Mouse (Mus musculus): ENCODE measurements around the gene Rbm15. TPM values are rescaled to one million over a fixed set of nuclear protein-coding genes. Genes with fewer than 3 reads are reported as not detected.

Gene Rbm15
- polyA plus RNA-seq, 1 experiment from 2014 or later, result 19.9 TPM

- ATAC-seq (ENCODE audit: low FRiP score) (no peak), DNase-seq (ENCODE audit: low spot score, missing footprints) (peak; percentile 37)
- H3K4me2 ChIP-seq, result no peak overlapping the region
- WGBS, result 92% methylated on average over 5 of the region's 5 CpGs
- no peaks in the 10 kb centered on the region for H3K36me3 ChIP-seq (ENCODE audit: control insufficient read depth, insufficient read depth, low read length)
- no peaks in the 10 kb centered on the region for H3K4me1 ChIP-seq (ENCODE audit: control insufficient read depth, insufficient read depth, low read length)
- no peaks in the 10 kb centered on the region for H3K9me3 ChIP-seq (ENCODE audit: control insufficient read depth, low read length)
- no peak overlapping the region for H3K4me3 ChIP-seq (ENCODE audit: low read depth, low read length)
- no peak overlapping the region for H3K9ac ChIP-seq (ENCODE audit: low read length)
- no peaks in the 10 kb centered on the region for H3K27me3 ChIP-seq (ENCODE audit: control insufficient read depth, insufficient read depth, low read length)
- no peak overlapping the region for H3K27ac ChIP-seq (ENCODE audit: low read depth, low read length)
These were observed 37.7 kb downstream of the Rbm15 start for GRCm38 (mm10) chr3:107295672-107296360.

GRCm38 (mm10) chr3:107290764-107291381, 42.6 kb downstream of the Rbm15 start, which contains the start of gene Slc16a4:
Gene Slc16a4 (plus strand): TSS chr3:107291230.
- Histone ChIP-seq H3K4me1 (ENCODE audit: control insufficient read depth, insufficient read depth, low read length) (no peaks in the 10 kb centered on the region), H3K27ac (ENCODE audit: low read depth, low read length) (no peak within 1 kb of the TSS), H3K4me3 (ENCODE audit: low read depth, low read length) (no peak within 1 kb of the TSS), H3K4me2 (no peak within 1 kb of the TSS), H3K36me3 (ENCODE audit: control insufficient read depth, insufficient read depth, low read length) (no peaks in the 10 kb centered on the region), H3K9ac (ENCODE audit: low read length) (no peak within 1 kb of the TSS), H3K9me3 (ENCODE audit: control insufficient read depth, low read length) (no peaks in the 10 kb centered on the region), H3K27me3 (ENCODE audit: control insufficient read depth, insufficient read depth, low read length) (no peaks in the 10 kb centered on the region)
- peak; percentile 71 for DNase-seq (ENCODE audit: low spot score, missing footprints)
- no peak for ATAC-seq (ENCODE audit: low FRiP score)
- 30% methylated on average over 9 of the region's 9 CpGs for WGBS

- peak; percentile 66 for DNase-seq (ENCODE audit: low spot score, missing footprints)
- Histone ChIP-seq H3K4me1 (ENCODE audit: control insufficient read depth, insufficient read depth, low read length) (no peaks in the 10 kb centered on the region), H3K9me3 (ENCODE audit: control insufficient read depth, low read length) (no peaks in the 10 kb centered on the region), H3K36me3 (ENCODE audit: control insufficient read depth, insufficient read depth, low read length) (peaks cover 3% of the 10 kb centered on the region; the same call in 1 of the 2 replicates), H3K27me3 (ENCODE audit: control insufficient read depth, insufficient read depth, low read length) (no peaks in the 10 kb centered on the region), H3K4me3 (ENCODE audit: low read depth, low read length) (no peak overlapping the region), H3K4me2 (no peak overlapping the region), H3K9ac (ENCODE audit: low read length) (no peak overlapping the region), H3K27ac (ENCODE audit: low read depth, low read length) (no peak overlapping the region)
- no peak for ATAC-seq (ENCODE audit: low FRiP score)
These were observed 46.1 kb downstream of the Rbm15 start for GRCm38 (mm10) chr3:107287346-107287745.

- ATAC-seq (ENCODE audit: low FRiP score), result no peak
- H3K27ac ChIP-seq (ENCODE audit: low read depth, low read length), result no peak overlapping the region
- 91% methylated on average over 2 of the region's 2 CpGs for WGBS
- no peaks in the 10 kb centered on the region for H3K4me1 ChIP-seq (ENCODE audit: control insufficient read depth, insufficient read depth, low read length)
- H3K4me2 ChIP-seq, result no peak overlapping the region
- peaks cover 3% of the 10 kb centered on the region; the same call in 1 of the 2 replicates for H3K36me3 ChIP-seq (ENCODE audit: control insufficient read depth, insufficient read depth, low read length)
- H3K9me3 ChIP-seq (ENCODE audit: control insufficient read depth, low read length), result no peaks in the 10 kb centered on the region
- no peak overlapping the region for H3K9ac ChIP-seq (ENCODE audit: low read length)
- no peak overlapping the region for H3K4me3 ChIP-seq (ENCODE audit: low read depth, low read length)
- peak; percentile 69 for DNase-seq (ENCODE audit: low spot score, missing footprints)
- no peaks in the 10 kb centered on the region for H3K27me3 ChIP-seq (ENCODE audit: control insufficient read depth, insufficient read depth, low read length)
These were observed 47.4 kb downstream of the Rbm15 start for GRCm38 (mm10) chr3:107286123-107286522.

- 3% methylated on average over 43 of the region's 43 CpGs for WGBS
- Histone ChIP-seq H3K27me3 (ENCODE audit: control insufficient read depth, insufficient read depth, low read length) (no peaks in the 10 kb centered on the region), H3K4me2 (peak within 1 kb of the TSS; percentile 53), H3K9ac (ENCODE audit: low read length) (peak within 1 kb of the TSS; percentile 83), H3K36me3 (ENCODE audit: control insufficient read depth, insufficient read depth, low read length) (peaks cover 3% of the 10 kb centered on the region; the same call in 1 of the 2 replicates), H3K4me1 (ENCODE audit: control insufficient read depth, insufficient read depth, low read length) (peaks cover 8% of the 10 kb centered on the region), H3K9me3 (ENCODE audit: control insufficient read depth, low read length) (no peaks in the 10 kb centered on the region), H3K4me3 (ENCODE audit: low read depth, low read length) (peak within 1 kb of the TSS; percentile 91), H3K27ac (ENCODE audit: low read depth, low read length) (no peak within 1 kb of the TSS)
- ATAC-seq (ENCODE audit: low FRiP score) (peak; percentile 93), DNase-seq (ENCODE audit: low spot score, missing footprints) (peak; percentile 99)
These were observed 54.8 kb downstream of the Rbm15 start, which contains the start of gene Lamtor5 for GRCm38 (mm10) chr3:107278479-107279269. Gene Lamtor5 (plus strand): TSS chr3:107278858.

GRCm38 (mm10) chr3:107276626-107277025, 56.8 kb downstream of the Rbm15 start:
- H3K9me3 ChIP-seq (ENCODE audit: control insufficient read depth, low read length), result no peaks in the 10 kb centered on the region
- no peak overlapping the region for H3K4me3 ChIP-seq (ENCODE audit: low read depth, low read length)
- H3K36me3 ChIP-seq (ENCODE audit: control insufficient read depth, insufficient read depth, low read length), result no peaks in the 10 kb centered on the region
- DNase-seq (ENCODE audit: low spot score, missing footprints) (peak; percentile 53), ATAC-seq (ENCODE audit: low FRiP score) (no peak)
- no peak overlapping the region for H3K4me2 ChIP-seq
- H3K9ac ChIP-seq (ENCODE audit: low read length), result no peak overlapping the region
- no peaks in the 10 kb centered on the region for H3K27me3 ChIP-seq (ENCODE audit: control insufficient read depth, insufficient read depth, low read length)
- peaks cover 8% of the 10 kb centered on the region for H3K4me1 ChIP-seq (ENCODE audit: control insufficient read depth, insufficient read depth, low read length)
- H3K27ac ChIP-seq (ENCODE audit: low read depth, low read length), result no peak overlapping the region
- 92% methylated on average over 3 of the region's 3 CpGs for WGBS

GRCm38 (mm10) chr3:107275996-107276395, 57.5 kb downstream of the Rbm15 start:
- Histone ChIP-seq H3K4me1 (ENCODE audit: control insufficient read depth, insufficient read depth, low read length) (peaks cover 8% of the 10 kb centered on the region), H3K4me3 (ENCODE audit: low read depth, low read length) (no peak overlapping the region), H3K9me3 (ENCODE audit: control insufficient read depth, low read length) (no peaks in the 10 kb centered on the region), H3K27ac (ENCODE audit: low read depth, low read length) (no peak overlapping the region), H3K27me3 (ENCODE audit: control insufficient read depth, insufficient read depth, low read length) (no peaks in the 10 kb centered on the region), H3K36me3 (ENCODE audit: control insufficient read depth, insufficient read depth, low read length) (no peaks in the 10 kb centered on the region), H3K4me2 (no peak overlapping the region), H3K9ac (ENCODE audit: low read length) (no peak overlapping the region)
- 55% methylated on average over 4 of the region's 4 CpGs for WGBS
- DNase-seq (ENCODE audit: low spot score, missing footprints), result peak; percentile 70
- ATAC-seq (ENCODE audit: low FRiP score), result no peak

Data from midbrain, embryonic 11.5 days (tissue).